Mouse (Mus musculus) testis, adult 2 months (tissue): ENCODE measurements around the gene Ankdd1b.

ENCODE experiments used
- CTCF ChIP-seq: fragments of 200-500 bp; IDR thresholded peaks from 2 replicates; pipeline ENCODE4 v1.5.1; 2012; ENCODE audit warnings: low read depth, mild to moderate bottlenecking, inconsistent platforms, low read length, moderate library complexity; ENCODE audit not compliant: control insufficient read depth, insufficient read depth, insufficient replicate concordance
- POLR2A ChIP-seq: fragments of 200-500 bp; IDR thresholded peaks from 2 replicates; pipeline ENCODE4 v1.6.1; 2012; ENCODE audit warnings: low read depth, mild to moderate bottlenecking, inconsistent platforms, low read length, moderate library complexity; ENCODE audit not compliant: control insufficient read depth

DNA sequence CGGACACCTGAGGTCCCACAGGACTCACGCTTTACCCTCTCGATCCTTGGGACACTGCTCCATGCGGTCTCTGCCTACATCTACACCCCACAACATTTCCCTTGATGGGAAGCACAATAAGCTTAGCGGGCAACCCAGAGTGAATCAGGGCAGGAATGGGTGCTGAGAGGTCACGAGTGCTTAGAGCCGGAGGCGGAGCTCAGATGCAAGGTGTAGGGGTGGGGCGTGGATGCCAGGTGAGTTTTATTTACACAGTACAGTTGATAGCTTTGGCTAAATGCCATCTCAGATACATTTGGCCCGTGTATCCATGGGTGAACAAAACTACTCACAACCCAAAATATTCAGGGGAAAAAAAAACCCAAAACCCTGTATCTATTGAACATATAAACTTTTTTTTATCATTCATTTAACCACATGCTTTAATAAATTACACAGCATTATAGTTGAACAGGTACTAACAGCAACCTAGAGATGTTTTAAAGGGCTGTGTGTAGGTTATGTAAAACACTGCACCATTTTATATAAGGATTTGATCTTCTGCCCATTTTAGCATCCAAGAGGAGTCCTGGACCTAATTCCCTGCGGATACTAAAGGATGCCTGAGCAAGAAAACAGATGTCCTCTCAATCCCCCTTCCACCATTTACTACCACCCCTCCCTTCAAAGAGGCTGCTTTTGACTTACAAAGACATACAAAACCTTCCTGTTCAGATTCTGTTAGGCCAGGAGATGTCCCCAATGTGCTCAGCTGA, 19.4 kb downstream of the Ankdd1b start:
- TF ChIP-seq CTCF, result no peak
- TF ChIP-seq POLR2A, result no peak
